Mouse (Mus musculus): ENCODE results near the gene Ldhd.

DNA sequence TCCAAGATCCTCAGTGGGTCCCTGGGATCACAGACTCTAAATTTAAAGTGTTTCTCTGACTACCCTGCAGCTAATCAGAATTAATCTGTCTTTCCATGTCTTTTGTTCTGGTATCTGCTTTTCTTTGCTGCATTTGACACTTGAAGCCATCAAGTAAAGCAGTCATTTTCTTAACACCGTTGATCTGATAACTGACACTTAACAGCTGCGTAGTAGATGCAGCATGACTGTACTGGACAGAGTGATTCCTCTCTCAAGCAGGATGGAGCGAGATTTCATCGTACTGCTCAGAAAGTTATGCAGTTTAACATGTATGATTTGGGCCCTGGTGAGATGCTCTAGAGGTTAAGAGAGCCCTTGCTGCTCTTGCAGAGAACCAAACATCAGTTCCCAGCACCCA, 54.7 kb downstream of the Ldhd start:
- TF ChIP-seq POLR2AphosphoS2 (IDR thresholded peaks at IDR 0.05; ENCODE audit: low read depth, low read length) (no peak), TCF12 (IDR thresholded peaks at IDR 0.05; ENCODE audit: low read depth, low read length) (no peak), CTCF (conservative IDR thresholded peaks at IDR 0.05 in 1 of 2, IDR thresholded peaks at IDR 0.05 in 1 of 2; ENCODE audit: low read depth in 2 of 2, low read length in 2 of 2) (no peak), E2F4 (IDR thresholded peaks at IDR 0.05; ENCODE audit: insufficient replicate concordance, low read depth, low read length) (no peak), POLR2A (IDR thresholded peaks at IDR 0.05; ENCODE audit: low read depth, low read length) (no peak), SIN3A (IDR thresholded peaks at IDR 0.05; ENCODE audit: low read length) (no peak), ETS1 (conservative IDR thresholded peaks at IDR 0.05; ENCODE audit: low read depth, low read length) (no peak), KAT2A (IDR thresholded peaks at IDR 0.05; ENCODE audit: insufficient replicate concordance, low read length) (no peak), USF2 (conservative IDR thresholded peaks at IDR 0.05; ENCODE audit: low read depth, low read length) (no peak), PAX5 (IDR thresholded peaks at IDR 0.05; ENCODE audit: low read length) (no peak), MAFK (IDR thresholded peaks at IDR 0.05; ENCODE audit: insufficient replicate concordance, low read length) (no peak), ELF1 (IDR thresholded peaks at IDR 0.05; ENCODE audit: low read depth, low read length) (no peak), HCFC1 (IDR thresholded peaks at IDR 0.05; ENCODE audit: low read depth, low read length) (no peak), MAX (IDR thresholded peaks at IDR 0.05; ENCODE audit: low read length) (no peak)

Data from CH12.LX (cell line).